Mouse (Mus musculus) ES-Bruce4 (cell line): ENCODE results near the gene Adam8.

Experiments
- CTCF ChIP-seq: IDR thresholded peaks from one replicate; pipeline ENCODE4 v1.8.1; 2011; ENCODE audit warnings: low read depth, low read length
- EP300 ChIP-seq: IDR thresholded peaks from 2 replicates; pipeline ENCODE4 v1.6.1; 2011; ENCODE audit warnings: low read depth, low read length; ENCODE audit not compliant: insufficient read depth
- POLR2A ChIP-seq: IDR thresholded peaks from one replicate; pipeline ENCODE4 v1.8.1; 2011; ENCODE audit warnings: low read length; ENCODE audit not compliant: insufficient read depth

DNA sequence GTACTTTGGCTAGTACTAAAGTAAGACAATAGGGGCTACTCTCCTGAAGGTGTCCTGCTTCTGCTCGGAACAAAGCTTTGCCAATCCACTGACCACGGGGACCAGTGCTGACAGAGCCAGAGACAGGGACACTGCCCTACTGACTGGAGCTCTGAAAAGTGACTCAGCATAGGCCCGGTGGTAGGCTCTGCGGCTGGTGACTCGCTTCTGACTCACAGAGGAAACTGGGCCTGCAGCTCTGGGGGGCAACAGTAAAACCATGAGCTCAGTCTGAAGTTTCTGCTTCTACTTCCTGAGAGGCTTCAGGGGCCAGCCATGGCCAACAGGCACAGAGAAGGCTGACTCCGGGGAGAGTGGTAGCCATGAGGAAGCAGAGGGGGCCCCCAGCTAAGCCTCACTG is 20.9 kb downstream of the Adam8 start:
- TF ChIP-seq POLR2A (no peak), EP300 (no peak), CTCF (no peak)
